Mouse (Mus musculus) midbrain, embryonic 10.5 days (tissue): ENCODE measurements at regions not wholly inside any gene's neighbourhood (a gene's known extent, or its start where the extent isn't known, plus 50 kb on each side); places are given as distances from the start of the nearest gene placed in this dataset.

Experiments used
- DNase-seq: peaks from one replicate; pipeline ENCODE4 v3.0.0-alpha.2; 2017; ENCODE audit warnings: low spot score
- H3K27ac ChIP-seq: fragments of 300-500 bp; sonication (generic); replicated peaks from 2 replicates; pipeline ENCODE4 v1.5.1; 2016; ENCODE audit warnings: mild to moderate bottlenecking
- H3K27me3 ChIP-seq: fragments of 300-500 bp; sonication (generic); 2 replicates; pipeline ENCODE4 v1.6.1; 2016; ENCODE audit warnings: low read depth, mild to moderate bottlenecking; ENCODE audit not compliant: poor library complexity, severe bottlenecking
- H3K36me3 ChIP-seq: fragments of 300-500 bp; sonication (generic); 2 replicates; pipeline ENCODE4 v1.6.1; 2016; ENCODE audit warnings: mild to moderate bottlenecking, moderate library complexity
- H3K4me1 ChIP-seq: fragments of 300-500 bp; sonication (generic); 2 replicates; pipeline ENCODE4 v1.6.1; 2016
- H3K4me3 ChIP-seq: fragments of 300-500 bp; sonication (generic); 2 replicates; pipeline ENCODE4 v1.5.1; 2016; ENCODE audit warnings: mild to moderate bottlenecking, moderate library complexity
- H3K9me3 ChIP-seq: fragments of 300-500 bp; sonication (generic); replicated peaks from 2 replicates; pipeline ENCODE4 v1.6.1; 2016; ENCODE audit warnings: mild to moderate bottlenecking
- WGBS: fragments of 180-500 bp; shearing (Covaris S2); methylation state at CpG from one replicate; pipeline ENCODE4 v1.1.7; 2016; 5-methylcytosine and 5-hydroxymethylcytosine counted together

DNA sequence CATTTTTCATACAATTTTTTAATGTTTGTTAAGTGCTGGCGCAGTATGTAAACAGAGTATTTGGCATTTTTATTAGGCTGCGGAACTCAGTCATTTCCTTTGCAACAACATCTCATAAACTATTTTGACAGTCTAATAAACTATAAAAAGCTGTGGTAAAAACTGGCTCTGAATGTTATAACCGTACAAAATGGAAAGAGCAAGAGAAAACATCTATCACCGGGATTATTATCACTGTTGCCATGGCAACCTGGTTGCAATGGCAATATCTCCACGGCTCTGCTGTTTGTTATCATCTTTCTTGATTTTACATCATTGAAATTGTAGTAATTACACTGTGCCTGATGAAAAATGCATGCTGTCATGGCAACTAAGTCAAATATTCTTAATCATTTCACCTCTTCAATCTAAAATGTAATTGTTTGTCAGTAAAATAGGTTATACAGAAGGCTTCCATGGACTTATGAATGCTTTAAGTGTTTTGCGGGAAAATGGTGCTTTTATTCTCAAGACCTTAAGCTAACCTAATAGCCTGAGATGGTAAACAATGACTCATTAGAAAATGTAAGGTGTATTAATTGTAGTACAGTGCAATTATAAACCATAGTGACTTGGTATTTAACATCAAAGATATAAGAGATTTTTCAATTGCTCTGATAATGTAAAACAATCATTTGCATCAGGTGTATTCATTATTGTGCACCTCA lies 671.0 kb downstream of the Car8 start:
- Histone ChIP-seq H3K27ac (no peak overlapping the region), H3K4me3 (no peak overlapping the region), H3K4me1 (no peaks in the 10 kb centered on the region), H3K36me3 (no peaks in the 10 kb centered on the region), H3K9me3 (no peaks in the 10 kb centered on the region), H3K27me3 (no peaks in the 10 kb centered on the region)
- DNase-seq: no peak
- 90% methylated on average over 6 of the region's 6 CpGs for WGBS

DNA sequence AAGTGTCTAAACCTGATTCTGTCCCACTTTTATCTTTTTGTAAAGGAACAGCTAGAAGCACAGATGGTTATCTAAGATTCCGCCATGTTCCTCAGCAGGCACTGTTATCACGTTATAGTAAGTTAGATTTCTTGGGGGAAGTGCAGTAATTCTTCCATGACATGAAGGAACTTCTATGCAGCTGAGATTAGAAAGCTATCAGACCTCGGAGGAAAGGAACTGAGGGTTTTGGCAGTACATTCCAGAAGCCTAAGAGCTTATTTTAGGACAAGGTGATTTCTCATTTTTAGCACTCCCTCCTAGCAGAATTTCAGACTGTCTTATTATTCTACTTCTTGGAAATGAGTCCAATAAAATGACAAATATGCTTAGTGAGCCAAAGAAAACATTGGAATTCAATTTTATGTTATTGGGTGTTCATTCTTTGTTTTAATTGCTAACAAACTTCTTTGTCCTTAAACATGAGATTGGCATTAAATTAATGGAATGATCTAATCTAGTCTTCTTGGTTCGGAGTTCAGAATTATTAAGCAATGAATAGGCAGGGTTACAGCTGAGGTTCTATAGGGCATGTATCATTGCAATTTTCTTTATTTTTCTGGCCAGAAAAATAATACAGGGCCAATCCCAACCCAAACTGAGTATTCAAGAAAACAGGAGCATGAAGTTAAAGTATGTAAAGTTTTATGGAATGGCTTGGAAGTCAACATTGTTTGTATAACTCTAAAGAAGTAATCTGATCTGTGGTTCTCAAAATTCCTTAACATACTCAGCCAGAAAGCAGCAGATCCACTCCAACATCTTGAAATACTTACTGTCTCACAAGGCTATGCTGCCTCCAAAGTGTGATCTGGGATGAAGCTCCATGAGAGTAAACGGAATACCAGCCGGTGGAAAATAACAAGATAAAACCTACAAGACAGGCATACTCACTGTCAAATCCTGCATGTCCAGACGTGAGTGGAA lies 678.7 kb downstream of the Car8 start:
- no peaks in the 10 kb centered on the region for H3K9me3 ChIP-seq
- no peak for DNase-seq
- no peak overlapping the region for H3K4me3 ChIP-seq
- H3K27ac ChIP-seq: no peak overlapping the region
- no peaks in the 10 kb centered on the region for H3K36me3 ChIP-seq
- no peaks in the 10 kb centered on the region for H3K27me3 ChIP-seq
- H3K4me1 ChIP-seq: no peaks in the 10 kb centered on the region
- WGBS: 81% methylated on average over 7 of the region's 7 CpGs

DNA sequence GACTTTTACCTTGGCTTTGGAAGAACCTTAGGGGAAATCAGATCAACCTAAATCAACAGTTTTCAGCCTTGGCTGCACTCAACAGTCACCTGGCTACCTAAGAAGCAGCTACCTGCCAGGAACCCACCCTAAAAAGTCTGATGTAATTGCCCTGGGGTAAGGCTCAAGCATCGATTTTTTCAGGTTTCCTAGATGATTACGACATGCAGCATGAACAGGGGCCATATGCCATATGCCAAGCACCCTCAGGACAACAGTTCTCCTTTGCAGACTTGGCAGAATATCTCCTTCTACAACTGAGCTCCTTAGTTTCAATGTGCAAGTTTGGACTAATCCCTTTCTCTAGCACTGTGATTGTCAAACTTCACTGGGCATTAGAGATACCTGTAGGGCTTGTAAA lies 680.1 kb downstream of the Car8 start:
- no peaks in the 10 kb centered on the region for H3K9me3 ChIP-seq
- H3K27me3 ChIP-seq: no peaks in the 10 kb centered on the region
- no peak for DNase-seq
- no peak overlapping the region for H3K4me3 ChIP-seq
- no peak overlapping the region for H3K27ac ChIP-seq
- no peaks in the 10 kb centered on the region for H3K4me1 ChIP-seq
- no peaks in the 10 kb centered on the region for H3K36me3 ChIP-seq
- WGBS: 89% methylated on average over 2 of the region's 2 CpGs

DNA sequence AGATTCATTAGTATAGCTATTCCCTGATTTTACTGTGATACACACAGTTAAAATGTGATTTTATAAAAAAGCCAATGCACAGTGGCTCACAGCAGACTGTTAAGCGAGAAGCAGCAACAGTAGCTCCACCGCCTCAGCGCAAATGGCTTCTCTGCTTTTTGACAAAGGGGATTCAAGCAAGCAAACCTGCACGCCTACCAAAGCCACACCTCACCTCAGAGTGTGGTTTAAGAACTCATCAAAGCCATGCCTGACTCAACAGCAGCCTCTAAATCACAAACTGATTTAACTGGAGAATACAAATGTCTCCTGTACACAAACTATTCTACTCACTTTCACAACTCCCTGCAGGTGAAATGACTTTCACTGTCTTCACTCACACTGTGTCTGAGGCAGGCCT lies 704.5 kb downstream of the Car8 start:
- Histone ChIP-seq H3K27me3 (no peaks in the 10 kb centered on the region), H3K27ac (no peak overlapping the region), H3K36me3 (no peaks in the 10 kb centered on the region), H3K4me1 (no peaks in the 10 kb centered on the region), H3K9me3 (no peaks in the 10 kb centered on the region), H3K4me3 (no peak overlapping the region)
- WGBS: 84% methylated on average over 4 of the region's 4 CpGs
- no peak for DNase-seq

DNA sequence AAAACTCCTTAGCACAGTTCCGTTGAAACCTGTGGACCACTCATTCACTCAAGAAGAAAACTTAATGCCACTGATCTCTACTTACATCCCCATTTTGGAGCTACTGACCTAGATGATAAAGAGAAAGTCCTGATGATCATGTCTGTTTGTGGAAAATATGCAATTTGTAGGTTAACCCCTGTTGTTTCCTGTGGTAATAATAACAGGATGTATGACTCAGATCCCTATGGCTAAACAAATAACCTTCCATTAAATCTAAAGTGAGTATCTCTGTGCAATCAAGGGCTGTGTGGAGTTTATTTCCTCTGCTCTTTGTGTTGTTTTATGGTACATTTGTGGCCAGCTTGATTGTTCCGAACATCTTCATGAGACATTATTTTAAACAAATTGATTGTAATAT lies 711.1 kb downstream of the Car8 start:
- WGBS: 89% methylated on average over 2 of the region's 2 CpGs

DNA sequence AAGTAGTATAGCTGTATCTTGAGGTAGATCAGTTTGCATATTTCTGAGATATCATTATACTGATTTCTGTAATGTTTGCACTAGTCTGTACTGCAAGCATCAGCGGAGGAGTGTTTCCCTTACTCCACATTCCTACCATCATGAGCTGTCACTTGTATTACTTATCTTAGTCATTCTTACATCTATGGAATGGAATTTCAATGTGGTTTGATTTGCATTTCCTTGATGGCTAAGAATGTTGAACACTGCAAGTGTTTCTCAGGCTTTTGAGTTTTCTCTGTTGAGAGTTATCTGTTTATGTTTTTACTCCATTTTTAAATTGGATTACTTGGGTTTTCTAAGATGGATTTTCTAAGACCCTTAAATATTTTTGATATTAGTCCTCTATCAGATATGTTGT lies 725.8 kb downstream of the Car8 start:
- Histone ChIP-seq H3K27me3 (no peaks in the 10 kb centered on the region), H3K4me3 (no peak overlapping the region), H3K36me3 (no peaks in the 10 kb centered on the region), H3K4me1 (no peaks in the 10 kb centered on the region), H3K9me3 (no peaks in the 10 kb centered on the region), H3K27ac (no peak overlapping the region)
- no peak for DNase-seq
- WGBS: 76% methylated on average over 1 of the region's 1 CpGs

More for the DNA sequence above, 711.1 kb downstream of the Car8 start:
- Histone ChIP-seq H3K27ac (no peak overlapping the region), H3K27me3 (no peaks in the 10 kb centered on the region), H3K9me3 (no peaks in the 10 kb centered on the region), H3K4me1 (no peaks in the 10 kb centered on the region), H3K4me3 (no peak overlapping the region), H3K36me3 (no peaks in the 10 kb centered on the region)
- DNase-seq: no peak

DNA sequence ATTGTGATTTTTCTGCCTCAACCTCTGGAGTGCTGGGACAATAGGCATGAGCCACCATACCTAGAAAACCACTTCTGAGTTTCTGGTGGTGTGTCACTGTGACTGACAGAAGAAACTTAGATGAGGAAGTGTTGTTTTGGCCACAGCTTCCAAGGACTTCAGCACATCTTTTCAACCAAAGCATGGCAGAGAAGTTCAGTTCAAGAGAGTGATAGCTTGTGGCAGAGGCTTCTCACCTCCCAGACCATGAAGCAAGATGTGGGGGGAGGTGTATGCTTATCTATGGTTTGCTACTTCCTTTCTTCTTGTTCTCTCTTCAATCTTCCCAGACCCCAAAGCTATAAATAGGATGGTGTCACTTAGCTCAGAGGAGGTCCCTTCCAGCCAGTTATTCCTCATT lies 753.3 kb downstream of the Car8 start:
- no peaks in the 10 kb centered on the region for H3K36me3 ChIP-seq
- H3K9me3 ChIP-seq: no peaks in the 10 kb centered on the region
- no peaks in the 10 kb centered on the region for H3K4me1 ChIP-seq
- H3K4me3 ChIP-seq: no peak overlapping the region
- no peaks in the 10 kb centered on the region for H3K27me3 ChIP-seq
- no peak overlapping the region for H3K27ac ChIP-seq
- DNase-seq: no peak

DNA sequence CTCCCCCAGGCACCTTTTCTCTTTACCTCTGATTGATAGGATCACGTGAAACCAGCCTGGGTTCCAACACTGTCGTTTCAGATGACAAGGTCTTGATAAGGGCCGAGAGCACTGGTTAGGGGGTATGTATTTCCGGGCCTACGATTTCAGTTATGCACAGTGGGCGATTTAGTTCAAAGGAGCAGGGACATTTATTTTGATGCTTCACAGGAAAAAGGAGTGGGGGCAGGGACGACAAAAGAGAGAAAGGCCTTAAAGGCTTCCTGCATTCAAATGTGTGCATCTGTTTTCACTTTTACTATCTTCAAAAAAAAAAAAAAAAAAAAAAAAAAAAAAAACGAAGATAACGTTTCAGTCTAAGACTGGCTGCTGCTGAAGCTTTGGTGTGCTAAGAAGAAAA lies 783.7 kb downstream of the Car8 start:
- DNase-seq: no peak
- no peaks in the 10 kb centered on the region for H3K9me3 ChIP-seq
- H3K27ac ChIP-seq: no peak overlapping the region
- H3K36me3 ChIP-seq: no peaks in the 10 kb centered on the region
- no peaks in the 10 kb centered on the region for H3K27me3 ChIP-seq
- H3K4me3 ChIP-seq: no peak overlapping the region
- WGBS: 39% methylated on average over 9 of the region's 9 CpGs
- no peaks in the 10 kb centered on the region; the same call in 1 of the 2 replicates for H3K4me1 ChIP-seq

DNA sequence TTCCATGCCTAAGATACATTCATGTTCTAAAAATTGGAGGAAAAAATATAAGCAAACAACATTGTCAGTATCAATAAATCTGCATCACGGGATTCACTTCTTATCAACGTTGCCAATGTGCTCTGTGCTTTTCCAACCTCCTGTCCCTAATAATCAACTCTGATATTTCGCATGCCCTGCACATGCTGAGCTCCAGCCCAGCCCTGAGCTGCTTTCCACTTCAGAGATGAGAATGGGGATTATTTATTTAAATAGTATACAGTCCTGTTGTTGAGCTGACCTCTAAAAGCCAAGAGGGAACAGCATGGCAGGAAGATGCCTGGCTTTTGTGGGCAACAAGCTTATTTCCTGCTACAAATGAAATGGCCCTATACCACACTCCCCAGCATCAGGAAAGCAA lies 786.2 kb downstream of the Car8 start:
- Histone ChIP-seq H3K9me3 (no peaks in the 10 kb centered on the region), H3K27ac (no peak overlapping the region), H3K4me1 (no peaks in the 10 kb centered on the region; the same call in 1 of the 2 replicates), H3K27me3 (no peaks in the 10 kb centered on the region), H3K4me3 (no peak overlapping the region), H3K36me3 (no peaks in the 10 kb centered on the region)
- 85% methylated on average over 3 of the region's 3 CpGs for WGBS
- no peak for DNase-seq

DNA sequence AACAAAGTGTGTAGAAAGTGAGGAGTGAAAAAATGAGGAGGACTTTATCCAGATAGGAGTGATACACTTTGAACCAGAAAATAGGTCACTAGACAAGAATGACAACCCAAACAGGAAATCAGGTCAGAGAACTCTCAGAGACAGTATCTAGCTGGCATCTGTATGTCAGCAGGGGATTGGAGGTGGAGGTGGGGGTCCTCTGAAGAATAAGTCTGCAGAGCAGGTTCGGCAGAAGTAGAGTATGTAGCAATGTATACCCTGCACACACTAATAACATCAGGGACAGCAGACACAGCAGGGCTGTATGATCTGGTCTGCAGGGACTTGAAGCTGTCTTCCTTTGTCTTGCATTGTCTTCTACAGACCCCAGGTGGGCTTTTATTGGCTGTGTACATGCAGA lies 787.9 kb downstream of the Car8 start:
- WGBS: 57% methylated on average over 1 of the region's 1 CpGs
- no peak for DNase-seq
- Histone ChIP-seq H3K27me3 (no peaks in the 10 kb centered on the region), H3K4me1 (no peaks in the 10 kb centered on the region; the same call in 1 of the 2 replicates), H3K27ac (no peak overlapping the region), H3K4me3 (no peak overlapping the region), H3K9me3 (no peaks in the 10 kb centered on the region), H3K36me3 (no peaks in the 10 kb centered on the region)

DNA sequence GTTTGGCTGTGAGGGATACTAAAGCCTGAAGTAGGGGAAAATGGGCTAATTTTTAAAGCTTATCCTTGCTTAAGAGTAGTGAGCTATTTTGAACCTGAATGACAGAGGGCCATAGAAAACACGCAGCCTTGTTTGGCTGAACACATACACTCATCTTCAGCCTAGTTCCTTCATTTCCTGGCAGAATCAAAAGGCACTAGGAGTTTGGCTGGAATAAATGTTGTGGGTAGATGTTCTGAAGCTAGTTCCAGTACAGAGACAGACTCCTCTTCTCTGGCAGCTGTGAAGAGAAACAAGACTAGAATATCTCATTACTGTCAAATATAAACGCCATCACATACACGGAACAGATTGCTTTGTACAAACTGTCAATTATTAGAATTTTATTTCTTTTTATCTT lies 809.5 kb downstream of the Car8 start:
- Histone ChIP-seq H3K4me1 (no peaks in the 10 kb centered on the region), H3K27me3 (no peaks in the 10 kb centered on the region), H3K36me3 (no peaks in the 10 kb centered on the region), H3K9me3 (no peaks in the 10 kb centered on the region), H3K4me3 (no peak overlapping the region), H3K27ac (no peak overlapping the region)
- WGBS: 93% methylated on average over 3 of the region's 3 CpGs
- no peak for DNase-seq

DNA sequence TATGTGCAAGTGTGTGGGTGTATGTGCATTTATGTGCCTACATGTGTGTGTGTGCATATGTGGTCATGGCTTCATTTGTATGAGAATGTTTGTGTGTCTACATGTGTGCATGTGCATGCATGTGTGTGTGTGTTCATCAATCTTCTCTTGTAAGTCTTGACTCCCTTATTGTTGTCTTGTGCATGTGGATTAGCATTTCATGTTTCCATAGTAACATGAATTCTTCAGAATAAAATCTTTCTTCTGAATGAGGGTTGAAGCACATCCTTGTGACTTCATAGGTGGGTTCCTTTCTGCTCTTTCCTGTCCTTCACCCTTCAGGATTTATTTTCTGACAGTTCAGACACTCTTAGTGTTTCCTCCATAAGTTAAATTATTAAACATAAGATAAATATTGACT lies 814.8 kb downstream of the Car8 start:
- Histone ChIP-seq H3K4me3 (no peak overlapping the region), H3K9me3 (no peaks in the 10 kb centered on the region), H3K36me3 (no peaks in the 10 kb centered on the region), H3K4me1 (no peaks in the 10 kb centered on the region), H3K27me3 (no peaks in the 10 kb centered on the region), H3K27ac (no peak overlapping the region)
- DNase-seq: no peak

DNA sequence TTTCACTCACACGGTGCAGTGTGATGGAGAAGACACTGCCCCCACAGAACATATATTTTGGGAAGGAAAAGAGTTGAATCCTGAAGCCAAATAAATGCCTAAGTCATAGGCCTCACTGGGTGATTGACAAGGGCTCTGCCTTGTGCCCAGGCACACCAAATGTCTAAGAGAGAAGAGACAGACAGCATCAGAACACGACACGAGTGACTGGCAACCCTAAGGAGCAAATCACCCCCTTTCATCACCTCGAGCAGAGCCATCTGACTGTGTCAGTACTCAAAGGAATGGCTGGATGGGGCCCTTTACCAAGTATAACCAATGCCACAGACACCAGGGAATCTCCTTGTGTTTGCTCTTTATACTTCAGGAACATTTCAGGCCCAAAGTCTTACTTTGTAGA lies 815.6 kb downstream of the Car8 start:
- DNase-seq: no peak
- H3K4me3 ChIP-seq: no peak overlapping the region
- H3K4me1 ChIP-seq: no peaks in the 10 kb centered on the region
- no peaks in the 10 kb centered on the region for H3K36me3 ChIP-seq
- H3K27ac ChIP-seq: no peak overlapping the region
- 75% methylated on average over 4 of the region's 4 CpGs for WGBS
- H3K27me3 ChIP-seq: no peaks in the 10 kb centered on the region
- no peaks in the 10 kb centered on the region for H3K9me3 ChIP-seq
